Mouse (Mus musculus): ENCODE results near the gene Tulp2.
"Not testable (repeated sequence)": the region's sequence is repeated elsewhere in the genome, so short reads cannot be mapped to it uniquely, and the experiment has no call there.

Gene Tulp2

DNA sequence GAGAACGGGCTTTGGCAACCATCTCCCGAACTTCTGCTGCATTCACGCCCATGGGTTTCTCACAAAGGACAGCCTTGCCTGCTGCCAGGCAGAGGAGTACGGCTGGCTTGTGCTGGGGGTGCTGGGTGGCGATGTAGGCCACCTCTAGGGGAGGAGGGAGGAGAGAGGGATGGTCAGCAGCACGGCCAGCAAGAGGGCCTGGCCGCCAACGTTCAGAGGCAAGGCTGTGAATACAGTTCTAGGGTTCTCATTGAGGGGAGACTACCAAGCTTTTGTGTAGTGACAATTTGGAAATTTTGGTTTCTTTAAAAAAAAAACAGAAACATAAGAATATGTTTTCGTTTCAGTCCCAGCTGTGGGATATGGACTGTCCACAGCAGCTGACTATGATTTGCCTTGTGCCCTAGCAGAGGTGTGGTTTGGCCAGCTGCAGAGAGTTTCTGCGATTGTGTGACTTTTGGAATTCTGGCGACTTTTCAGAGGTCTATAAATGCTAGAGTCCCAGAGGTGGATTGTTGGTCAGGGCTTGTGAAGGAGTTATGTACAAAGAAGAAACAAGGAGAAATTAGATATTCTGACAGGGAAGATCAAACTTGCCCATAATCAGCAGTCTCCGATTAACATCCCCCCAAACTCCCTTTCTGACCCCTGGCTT, 5.2 kb downstream of the Tulp2 start, which contains the start of gene Gm45808:
Gene Gm45808 (minus strand): TSS at position 51 of the 655 bp plus-strand sequence.
- DNase-seq (ENCODE audit: low spot score in 2 of 2): no peak

DNA sequence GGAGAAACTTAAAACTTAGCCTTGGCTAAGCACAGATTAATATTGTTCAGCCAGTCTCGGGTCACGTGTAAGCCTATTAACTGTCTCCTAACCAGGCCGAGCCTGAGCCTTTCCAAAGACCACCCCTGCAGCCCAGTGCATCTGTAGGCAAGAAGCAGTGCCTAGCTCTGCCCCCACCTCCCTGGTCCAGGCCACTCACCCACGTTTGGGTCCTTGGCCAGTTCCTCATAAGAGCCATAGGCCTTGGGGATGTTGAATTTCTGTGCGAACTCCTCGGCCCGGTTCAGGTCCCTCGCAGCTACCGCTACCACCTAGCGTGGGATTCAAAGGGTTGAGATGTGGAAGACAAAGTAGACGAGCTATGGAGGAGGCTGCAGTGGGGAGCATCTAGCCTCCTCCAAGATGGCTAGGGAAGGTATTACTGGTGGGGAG, 6.2 kb downstream of the Tulp2 start:
- DNase-seq (ENCODE audit: low spot score in 2 of 2): no peak

DNA sequence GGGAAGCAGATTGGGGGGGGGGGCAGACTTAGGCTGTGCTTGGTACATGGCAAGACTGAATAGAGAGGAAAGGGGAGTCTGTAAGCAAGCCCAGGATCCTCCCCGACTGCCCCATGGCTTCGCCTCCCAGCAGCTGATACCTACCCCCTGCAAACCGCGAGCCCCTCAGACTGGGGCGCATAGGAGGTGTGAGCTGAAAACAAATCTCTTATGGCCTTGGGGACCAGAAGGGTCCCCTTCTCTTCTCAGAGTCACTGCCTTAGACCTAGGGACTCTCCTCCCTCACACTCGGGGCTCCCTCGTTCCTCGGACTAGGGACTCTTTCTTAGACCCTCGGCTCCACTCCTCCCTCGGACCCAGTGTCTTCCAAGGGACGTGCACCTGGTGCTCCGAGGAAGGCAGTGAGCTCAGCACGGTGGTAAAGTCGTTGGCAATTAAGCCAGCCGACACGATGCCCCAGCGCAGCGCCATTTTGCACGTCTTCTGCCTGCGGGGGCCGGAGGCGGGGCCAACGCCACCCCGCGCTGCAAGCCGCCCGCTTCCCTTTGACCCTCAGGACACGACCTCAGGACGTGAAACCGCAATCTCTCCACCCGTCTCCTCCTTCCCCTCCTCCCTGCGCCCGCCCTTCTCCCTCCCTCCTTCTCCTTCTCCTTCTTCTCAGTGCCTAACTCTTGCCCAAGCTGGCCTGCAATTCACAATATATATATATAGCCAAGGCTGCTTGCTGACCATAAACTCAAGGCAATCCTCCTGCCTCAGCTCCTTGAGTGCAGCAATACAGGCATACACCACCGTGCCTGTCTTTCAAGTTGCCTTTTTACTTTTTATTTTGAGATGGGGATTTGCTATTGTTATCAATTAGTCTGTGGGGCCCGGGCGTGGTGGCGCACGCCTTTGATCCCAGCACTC, 6.9 kb downstream of the Tulp2 start, which contains the start of gene Dhdh:
Gene Dhdh (minus strand): TSS at position 513 of the 912 bp plus-strand sequence.
- DNase-seq (ENCODE audit: low spot score in 2 of 2): peak in 1 of 2 experiments; percentile 49

DNA sequence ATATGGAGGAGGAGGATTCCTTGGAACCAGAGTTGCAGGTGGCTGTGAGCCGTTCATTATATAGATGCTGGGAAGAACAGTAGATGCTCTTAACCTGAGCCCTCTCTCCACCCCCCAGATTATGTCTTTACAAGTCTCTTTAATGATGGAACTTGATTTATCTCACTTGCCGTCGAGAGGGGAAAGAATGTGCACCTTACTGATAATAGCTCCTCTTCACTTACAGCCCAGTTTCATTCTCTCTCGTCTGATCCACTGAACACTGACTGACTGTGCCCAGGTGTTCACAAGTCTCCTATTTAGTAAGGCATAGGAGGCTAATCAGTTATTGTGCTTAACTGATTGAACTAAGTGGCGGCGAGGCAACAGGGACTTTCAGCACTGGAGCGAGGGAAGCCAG, 7.9 kb downstream of the Tulp2 start:
- no peak for DNase-seq (ENCODE audit: low spot score in 2 of 2)

DNA sequence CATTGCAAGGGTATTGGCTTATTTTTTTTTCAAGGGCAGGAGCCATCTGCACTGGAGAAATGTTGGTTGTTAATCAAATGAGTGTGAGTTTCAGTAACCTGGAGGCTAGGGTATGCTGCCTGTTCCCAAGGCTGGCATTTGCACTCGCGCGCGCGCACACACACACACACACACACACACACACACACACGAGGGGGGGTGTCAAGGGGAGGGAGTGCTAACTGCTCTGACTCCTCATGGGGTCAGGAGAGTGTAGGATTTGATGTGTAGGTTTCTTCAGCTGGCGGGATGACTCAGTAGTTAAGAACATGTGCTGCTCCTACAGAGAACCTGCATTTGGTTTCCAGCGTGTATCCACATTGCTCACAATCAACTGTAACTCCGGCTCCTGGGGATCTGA, 9.1 kb downstream of the Tulp2 start:
- DNase-seq (ENCODE audit: low spot score in 2 of 2): no peak

DNA sequence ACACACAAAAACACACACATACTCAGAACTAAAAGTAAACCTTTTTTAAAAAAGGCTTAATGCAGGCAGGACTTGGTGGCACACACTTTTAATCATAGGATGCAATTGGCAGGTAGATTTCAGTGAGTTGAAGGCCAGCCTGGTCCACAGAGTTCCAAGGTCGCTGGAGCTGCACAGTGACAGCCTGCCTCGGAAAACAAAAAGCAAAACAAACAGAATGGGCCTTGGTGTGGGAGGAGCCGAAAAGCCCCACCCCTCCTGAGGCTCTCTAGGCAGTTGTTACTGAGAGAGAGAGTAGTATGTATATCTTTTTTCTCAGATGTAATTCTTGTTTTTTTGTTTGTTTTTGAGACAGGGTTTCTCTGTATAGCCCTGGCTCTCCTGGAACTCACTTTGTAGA, 9.6 kb downstream of the Tulp2 start:
- DNase-seq (ENCODE audit: low spot score in 2 of 2): no peak

DNA sequence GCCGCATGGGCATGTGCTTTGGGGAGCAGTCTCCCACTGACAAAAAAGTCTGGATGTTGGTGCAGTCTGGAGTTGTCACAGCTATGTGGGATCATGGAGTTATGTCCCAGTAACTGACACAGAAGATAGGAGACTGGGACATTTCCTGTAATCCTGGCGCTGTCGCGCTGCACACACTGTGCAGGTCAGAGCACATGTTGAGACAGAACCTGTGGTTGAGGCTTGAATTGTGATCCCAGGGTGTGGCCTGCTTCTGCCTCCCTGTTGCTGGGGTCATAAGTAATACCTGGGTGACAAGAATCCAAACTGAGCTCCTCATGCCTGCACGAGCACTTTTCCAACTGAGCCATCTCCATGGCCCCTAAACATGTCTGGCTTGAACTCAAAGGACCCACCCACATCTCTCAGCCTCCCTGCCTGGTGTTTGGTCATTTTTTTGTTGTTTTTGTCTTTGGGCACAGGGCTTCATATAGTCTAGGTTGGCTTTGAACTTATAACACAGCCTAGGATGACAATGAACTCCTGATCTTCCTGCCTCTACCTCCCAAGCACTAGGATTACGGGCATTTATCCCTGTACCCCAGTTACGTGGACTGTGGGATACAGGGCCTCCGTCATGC, 10.7 kb downstream of the Tulp2 start:
- no peak for DNase-seq (ENCODE audit: low spot score in 2 of 2)

DNA sequence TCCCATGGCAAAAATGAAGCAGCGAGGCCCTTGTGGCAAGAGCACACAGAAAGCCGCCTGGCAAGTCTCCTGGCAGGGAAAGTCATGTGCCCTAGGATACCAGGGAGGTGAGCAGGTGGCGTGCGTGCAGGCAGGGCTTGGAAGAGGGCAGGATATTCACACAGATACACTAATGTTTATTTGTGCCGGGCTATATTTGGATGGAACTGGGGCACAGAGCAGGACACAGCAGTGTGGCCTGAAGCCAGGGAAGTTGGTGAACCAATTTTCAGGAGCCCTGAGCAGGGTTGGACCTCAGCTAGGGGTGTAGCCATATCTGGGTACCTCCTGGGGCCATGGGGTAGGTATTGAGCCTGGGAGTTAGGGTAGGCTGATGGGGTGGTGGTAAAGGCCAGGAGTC, 11.3 kb downstream of the Tulp2 start:
- DNase-seq (ENCODE audit: low spot score in 2 of 2): no peak

DNA sequence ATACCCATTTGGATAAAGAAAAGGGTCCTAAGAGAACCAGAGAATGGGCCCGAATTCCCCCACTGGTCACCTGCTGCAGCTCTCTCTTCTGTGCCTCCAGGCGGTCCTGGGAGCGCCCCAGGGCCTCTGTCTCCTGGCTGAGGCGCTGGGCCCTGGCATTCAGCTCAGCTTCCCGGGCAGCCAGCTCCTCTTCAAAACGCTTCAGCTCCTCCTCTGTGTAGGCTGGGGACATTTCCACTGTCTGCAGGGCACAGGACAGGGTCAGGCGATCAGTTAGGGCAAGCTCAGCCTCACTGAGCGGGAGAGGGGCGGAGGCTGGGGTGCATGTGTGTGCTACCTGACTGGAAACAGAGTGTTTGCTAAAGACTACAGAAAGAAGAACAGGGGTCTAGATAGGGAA, 12.9 kb downstream of the Tulp2 start:
- DNase-seq (ENCODE audit: low spot score in 2 of 2): no peak

DNA sequence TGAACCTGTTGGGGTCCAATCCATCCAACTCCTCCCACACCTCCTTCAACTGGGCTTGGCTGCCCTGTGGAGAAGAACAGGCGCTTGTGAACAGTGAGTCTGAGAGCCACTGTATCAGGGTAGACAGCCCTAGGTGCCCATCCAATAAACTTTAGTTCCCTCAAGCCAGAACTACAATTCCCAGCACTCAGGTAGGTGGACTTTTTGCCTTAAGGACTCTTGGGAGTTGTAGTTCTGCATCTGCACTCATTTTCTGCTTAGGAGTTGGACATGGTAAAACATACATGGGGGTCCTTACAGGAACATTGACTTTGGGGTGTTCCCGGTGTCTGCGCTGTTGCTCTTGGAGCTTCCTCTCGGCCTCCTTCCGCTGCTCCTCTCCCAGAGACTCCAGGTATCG, 16.8 kb downstream of the Tulp2 start:
- no peak for DNase-seq (ENCODE audit: low spot score in 2 of 2)

DNA sequence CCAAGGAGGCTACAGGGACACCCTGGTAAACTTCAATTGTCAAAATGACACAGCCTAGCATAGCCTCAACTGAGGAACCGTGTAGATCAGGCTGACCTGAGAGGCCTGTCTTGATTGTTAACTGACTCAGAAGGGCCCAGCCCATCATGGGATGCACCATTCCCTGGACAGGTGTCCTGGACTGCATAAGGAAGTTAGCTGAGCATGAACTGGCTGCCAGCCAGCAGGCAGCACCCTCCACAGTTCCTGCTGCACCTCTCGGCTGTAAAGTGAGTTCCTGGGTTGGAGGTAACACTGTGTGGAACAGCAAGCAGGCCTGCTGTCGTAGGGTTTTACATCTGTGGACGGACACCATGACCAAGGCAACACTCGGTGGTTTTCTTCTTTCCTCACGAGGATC, 25.9 kb downstream of the Tulp2 start:
- DNase-seq (ENCODE audit: low spot score in 2 of 2): no peak

DNA sequence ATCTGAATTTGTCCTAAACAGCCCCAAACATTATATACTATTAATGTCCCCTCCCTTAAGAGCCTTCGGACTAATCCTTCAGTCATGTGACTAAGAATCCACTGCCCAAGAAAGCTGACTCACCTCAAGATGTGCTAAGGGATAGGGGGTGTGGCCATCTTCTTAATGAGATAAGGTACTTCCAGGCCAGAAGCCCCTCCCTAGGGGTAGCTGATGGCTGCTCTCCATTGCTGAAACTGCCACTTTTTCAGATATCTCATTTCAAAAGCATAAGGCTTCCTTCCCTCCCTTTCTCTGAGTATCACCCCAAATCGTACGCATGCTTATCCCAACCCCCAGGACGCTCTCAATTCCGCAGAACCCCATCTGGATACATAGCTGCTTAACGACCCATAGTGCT, 26.9 kb downstream of the Tulp2 start:
- DNase-seq (ENCODE audit: low spot score in 2 of 2): no peak

DNA sequence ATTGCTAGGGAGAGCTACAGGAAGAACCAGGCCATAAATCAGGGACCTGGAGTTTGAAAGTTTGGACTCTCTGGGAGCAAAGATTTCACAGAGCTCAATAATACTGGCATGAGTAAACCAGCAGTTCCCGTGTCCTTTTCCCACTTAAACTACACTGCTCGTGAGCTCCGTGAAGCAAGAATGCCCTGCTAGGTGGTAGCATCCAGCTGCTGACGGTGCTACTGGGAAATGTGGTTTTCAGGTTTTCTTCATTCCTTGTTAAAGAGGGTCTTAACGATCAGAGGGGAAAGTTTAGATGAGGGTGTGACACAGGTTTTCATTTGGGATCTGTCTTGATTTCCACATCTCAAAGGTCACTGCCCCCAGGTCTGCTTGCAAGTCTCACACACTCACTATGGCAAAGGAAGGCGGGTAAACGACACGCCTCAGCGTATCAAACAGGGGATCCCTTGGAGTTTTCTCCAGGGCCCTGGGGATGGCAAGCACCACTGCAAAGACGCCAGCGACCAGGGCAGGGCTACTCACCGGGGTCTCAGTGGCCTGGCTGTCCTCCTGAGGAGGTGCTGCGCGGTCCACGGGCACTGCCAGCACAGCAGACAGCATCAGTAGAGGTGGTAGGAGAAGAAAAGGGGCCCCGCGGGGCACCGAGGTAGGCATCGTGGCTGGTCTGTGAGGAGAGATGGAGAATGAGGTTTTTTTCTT, 27.7 kb downstream of the Tulp2 start:
- DNase-seq (ENCODE audit: low spot score in 2 of 2): no peak

DNA sequence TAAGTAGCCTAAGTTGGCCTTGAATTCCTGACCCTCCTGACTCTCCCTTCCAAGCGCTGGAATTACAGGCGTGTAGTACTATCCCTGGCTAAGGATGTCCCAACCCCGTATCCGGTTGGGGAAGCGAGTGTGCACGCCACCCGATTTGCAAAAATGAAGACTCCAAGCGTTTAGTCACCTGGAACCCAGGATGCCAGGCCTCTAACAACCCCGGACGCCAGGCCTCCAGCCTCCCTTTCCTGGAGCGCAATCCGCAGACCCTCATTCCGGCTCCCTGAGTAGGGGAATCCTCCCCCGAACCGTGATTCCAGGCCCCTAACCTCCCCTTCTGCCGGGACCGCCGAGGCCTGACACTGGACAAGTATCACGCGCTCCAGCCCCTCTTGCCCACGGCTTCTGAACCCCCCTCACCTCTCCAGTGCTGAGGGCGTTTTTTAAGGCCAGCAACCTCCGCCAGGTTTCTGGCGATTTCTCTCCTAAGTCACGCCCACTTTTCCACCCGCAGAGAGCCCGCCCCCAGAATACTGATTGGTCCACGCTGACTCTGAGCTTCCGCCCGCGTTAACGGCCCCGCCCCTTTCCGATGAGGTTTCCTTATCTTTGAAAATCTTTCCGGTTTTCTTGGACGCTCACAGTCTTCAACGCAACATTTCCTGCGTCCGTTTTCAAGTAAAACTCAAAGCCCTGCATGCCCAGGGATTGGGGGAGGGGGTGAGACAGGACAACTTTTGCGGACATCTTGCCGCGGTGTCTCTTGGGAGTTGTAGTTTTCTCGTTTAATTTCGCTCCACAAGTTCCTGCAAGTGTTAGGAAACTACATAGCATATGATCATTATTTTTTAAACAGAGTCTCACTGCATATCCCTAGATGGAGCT, 28.5 kb downstream of the Tulp2 start, which contains the start of gene Nucb1:
Gene Nucb1 (minus strand): TSS at position 495 of the 876 bp plus-strand sequence.
- DNase-seq (ENCODE audit: low spot score in 2 of 2): peak; percentile 74 to 87

DNA sequence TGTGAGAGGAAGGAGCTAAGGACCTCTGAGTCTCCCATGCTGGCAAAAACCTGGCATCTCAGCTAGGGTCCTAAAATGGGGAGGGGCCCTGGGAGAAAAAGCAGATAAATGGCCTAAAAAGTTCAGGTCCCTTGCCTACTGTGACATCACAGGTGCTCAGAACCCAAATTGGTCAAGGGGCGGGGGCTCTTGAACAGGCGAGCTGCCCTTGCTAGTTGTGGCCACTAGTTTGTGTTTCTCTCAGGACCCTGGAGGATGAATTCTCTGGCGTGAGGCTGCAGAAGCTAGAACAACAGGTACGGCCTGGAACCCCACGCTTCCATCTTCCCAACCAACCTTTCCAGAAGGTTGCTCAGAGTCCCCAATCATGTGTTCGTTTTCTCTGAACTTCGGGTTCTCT, 32.7 kb downstream of the Tulp2 start:
- DNase-seq (ENCODE audit: low spot score in 2 of 2): no peak

DNA sequence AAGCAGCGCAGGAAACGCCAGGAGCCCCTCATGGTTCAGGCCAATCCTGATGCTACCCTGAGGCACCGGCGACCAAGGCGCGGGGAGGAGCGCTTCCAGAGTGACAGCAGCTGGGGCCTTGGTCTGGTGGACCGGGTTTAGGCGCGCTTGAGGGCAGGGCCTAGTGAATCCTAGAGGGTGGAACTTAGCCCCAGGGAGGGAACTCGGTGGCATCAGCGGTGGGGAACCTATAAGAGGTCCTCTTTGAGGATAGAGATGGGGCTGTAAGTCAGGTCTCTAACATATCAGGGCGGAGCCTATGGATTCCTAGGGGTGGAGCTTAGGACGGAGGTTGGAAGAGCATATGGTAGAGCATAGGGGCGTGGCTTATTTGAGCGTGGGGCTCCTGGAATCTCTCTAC, 33.8 kb downstream of the Tulp2 start:
- no peak for DNase-seq (ENCODE audit: low spot score in 2 of 2)

DNA sequence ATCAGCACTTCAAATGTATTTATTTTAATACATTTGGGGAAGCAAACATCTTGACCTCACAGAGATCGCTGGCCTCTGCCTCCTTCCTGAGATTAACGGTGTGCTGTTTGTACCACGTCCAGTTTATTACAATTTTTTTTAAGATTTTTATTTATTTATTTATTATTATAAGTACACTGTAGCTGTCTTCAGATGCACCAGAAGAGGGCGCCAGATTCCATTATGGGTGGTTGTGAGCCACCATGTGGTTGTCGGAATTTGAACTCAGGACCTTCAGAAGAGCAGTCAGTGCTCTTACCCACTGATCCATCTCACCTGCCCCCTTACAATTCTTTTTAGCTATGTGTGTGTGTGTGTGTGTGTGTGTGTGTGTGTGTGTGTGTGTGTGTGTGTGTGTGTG, 35.2 kb downstream of the Tulp2 start:
- DNase-seq (ENCODE audit: low spot score in 2 of 2): not testable (repeated sequence)

DNA sequence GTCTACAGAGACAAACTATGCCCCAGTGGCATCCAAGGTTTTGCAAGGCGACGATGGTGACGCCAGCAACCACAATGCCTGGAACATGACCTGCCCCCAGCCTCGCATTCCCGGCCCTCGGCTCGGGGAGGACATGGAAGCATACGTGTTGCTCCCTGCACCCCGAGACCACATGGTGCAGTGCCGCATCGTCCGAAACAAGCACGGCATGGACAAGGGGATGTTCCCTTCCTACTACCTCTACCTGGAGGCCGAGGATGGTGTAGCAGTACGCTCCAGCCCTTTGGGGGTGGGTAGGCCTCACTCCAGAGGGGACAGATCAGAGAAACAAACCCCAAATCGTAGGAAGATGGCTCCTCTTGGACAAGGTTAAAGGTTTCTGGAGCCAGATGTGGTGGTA, 36.9 kb downstream of the Tulp2 start:
- no peak for DNase-seq (ENCODE audit: low spot score in 2 of 2)

DNA sequence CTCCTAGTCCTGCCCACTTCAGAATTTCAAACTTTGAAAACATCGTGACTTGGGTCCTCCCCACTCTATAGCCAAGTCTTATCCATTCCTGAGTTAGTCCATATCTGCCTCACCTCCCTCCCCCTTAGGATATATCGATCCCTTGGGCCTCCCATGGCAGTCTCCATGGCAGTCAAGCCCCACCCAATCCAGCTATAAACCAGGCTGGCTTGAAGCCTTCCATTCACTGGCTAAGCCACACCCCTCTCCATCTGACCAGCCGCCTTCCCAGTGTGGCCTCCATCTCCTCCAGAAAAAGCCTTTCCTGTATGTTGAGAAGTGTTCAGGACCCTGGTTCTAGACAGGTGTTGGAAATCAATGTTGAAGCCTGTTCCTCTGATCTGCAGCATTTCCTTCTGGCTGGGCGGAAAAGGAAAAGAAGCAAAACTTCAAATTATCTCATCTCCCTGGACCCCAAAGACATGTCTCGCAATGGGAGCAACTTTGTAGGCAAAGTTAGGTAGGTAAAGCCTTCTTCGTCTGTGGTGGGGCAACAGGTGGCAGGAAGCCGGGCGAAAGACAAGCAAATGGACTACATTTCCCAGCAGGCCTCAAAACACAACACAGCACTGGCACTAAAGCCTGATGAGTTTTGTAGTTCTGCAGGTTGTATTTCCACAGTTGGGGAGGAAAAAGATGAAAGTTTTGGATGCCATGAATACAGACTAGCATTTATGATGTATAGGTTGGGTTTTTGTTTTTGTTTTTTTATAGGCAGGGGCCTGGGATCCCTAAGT, 37.9 kb downstream of the Tulp2 start:
- DNase-seq (ENCODE audit: low spot score in 2 of 2): no peak

DNA sequence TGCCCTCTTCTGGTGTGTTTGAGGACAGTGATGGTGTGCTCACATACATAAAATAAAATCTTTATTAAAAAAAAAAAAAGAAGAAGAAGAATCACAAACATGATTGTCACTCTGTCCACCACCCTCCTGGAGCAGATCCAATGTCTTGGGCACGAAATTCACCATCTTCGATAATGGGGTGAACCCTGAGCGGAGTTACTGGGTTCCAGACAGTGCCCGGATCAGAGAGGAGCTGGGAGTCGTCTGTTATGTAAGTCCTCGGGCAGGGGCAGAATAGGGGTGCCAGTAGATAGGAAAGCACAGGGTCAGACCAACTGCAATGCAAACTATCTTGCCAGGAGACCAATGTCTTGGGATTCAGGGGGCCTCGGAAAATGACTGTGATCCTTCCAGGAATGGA, 38.9 kb downstream of the Tulp2 start:
- no peak for DNase-seq (ENCODE audit: low spot score in 2 of 2)
